Mouse (Mus musculus): ENCODE results near the gene Arrdc4. TPM values are rescaled to one million over a fixed set of nuclear protein-coding genes. Genes with fewer than 3 reads are reported as not detected.

Arrdc4 gene
- total RNA-seq (2018; cell fraction: chromatin; rRNA removed) = 10 to 100 TPM in 20 of 26 experiments, 1 to 10 TPM in 6; 7.0 to 36.5 (median 13.3) TPM
- 10 to 100 TPM; 12.0 to 31.5 (median 15.1) TPM for total RNA-seq (2018; cell fraction: cytosol; rRNA removed)
- 10 to 100 TPM in 25 of 26 experiments, 1 to 10 TPM in 1; 6.8 to 41.4 (median 18.3) TPM for total RNA-seq (2018; cell fraction: nucleus; rRNA removed)
- 4.3 to 16.4 TPM (median 6.7 TPM) in 3 replicates for polyA plus RNA-seq (2018)

DNA sequence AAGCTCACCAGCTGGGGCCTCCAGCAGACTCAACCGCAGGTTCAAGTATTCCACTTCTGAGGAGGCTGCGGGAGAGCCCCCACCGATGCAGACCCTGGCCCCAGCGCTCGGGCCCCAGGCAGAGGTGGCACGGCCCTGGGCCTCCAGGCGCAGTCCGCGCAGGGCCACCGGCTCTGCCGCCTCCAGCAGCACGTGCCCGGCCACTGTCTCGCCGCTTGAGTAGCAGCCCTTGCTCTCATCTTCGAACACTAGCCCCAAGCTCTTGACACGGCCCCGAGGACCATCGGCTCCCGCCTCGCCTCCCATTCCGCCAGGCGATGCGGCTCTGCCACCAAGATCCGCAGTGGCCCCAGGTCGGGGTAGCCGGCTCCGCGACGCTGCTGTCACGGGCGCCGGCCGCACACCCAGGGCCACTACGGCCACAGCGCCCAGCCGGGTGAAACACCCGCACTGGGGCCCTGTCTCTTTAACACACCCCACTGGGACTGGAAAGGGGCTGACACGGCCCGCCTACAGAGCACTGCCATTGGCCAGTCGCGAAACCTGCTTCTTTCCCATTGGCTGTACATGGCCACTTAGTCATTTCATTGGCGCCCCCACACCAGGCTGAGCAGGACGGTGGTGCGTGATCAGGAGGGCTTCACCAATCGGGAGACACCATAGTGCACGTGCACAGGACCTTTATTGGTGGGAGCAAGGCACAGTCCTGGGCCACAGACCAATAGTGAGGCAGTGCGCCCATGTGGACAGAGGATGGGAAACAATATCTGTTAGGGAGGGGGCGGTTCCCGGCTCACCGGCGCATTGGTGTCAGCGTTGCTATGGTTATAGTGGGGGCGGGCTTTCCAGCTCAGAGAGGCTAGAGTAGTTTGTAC lies at the start of gene Arrdc4:
Gene Arrdc4 (minus strand): TSS at position 481 of the 875 bp plus-strand sequence.
- WGBS (ENCODE audit: missing documents) = 1% methylated on average over 51 of the region's 54 CpGs
- 0 out of 2 replicates have a peak, but pooled peaks cover 9% of the 10 kb centered on the region for H3K36me3 ChIP-seq (ENCODE audit: inconsistent target)
- peak within 1 kb of the TSS; percentile 47 for H3K4me3 ChIP-seq (ENCODE audit: inconsistent target)
- no peak within 1 kb of the TSS for H3K27ac ChIP-seq
- peaks cover 24% of the 10 kb centered on the region; the same call in 1 of the 2 replicates for H3K79me2 ChIP-seq (ENCODE audit: inconsistent target)

DNA sequence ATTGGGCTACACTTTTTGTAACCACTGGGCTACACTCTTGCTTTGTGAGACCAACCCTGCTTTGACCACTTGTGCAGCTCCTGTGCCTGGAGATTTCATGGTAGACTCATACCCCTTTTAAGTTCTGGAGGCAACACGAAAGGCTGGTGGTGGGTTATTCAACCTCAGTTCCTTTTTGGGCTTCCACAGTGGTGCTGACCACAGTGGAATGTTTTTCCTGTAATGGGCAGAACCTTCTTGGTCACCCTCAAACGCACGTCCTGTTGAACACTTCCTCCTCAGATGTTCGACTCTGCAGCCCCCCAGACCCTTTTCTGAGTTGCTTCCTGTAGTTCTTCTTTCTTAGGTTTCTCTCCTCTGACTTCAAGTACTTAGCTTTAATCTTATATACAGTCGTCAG lies 46.5 kb upstream of the Arrdc4 start:
- Histone ChIP-seq H3K4me3 (ENCODE audit: inconsistent target) (no peak overlapping the region), H3K79me2 (ENCODE audit: inconsistent target) (no peaks in the 10 kb centered on the region), H3K36me3 (ENCODE audit: inconsistent target) (no peaks in the 10 kb centered on the region), H3K27ac (no peak overlapping the region)
- WGBS (ENCODE audit: missing documents) = 7% methylated on average over 5 of the region's 5 CpGs

DNA sequence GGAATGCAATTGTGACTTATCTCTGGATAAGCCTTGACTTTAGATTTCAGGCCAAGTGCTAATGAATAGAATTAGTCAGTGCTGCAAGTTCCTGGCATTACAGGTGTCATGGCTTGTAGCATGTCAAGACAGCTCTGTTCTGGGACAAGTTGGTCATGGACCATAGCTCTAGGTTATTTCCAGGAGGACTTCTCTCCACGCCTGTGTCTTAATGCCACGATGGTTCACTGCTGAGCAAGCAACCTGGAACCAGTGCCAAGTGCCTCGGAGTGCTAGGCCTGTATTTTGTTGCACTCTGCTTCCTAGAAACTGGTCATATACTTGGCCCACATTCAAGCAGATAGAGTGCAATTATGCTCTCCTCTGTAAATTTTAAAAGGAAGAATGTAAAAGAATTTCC lies 39.7 kb upstream of the Arrdc4 start:
- WGBS (ENCODE audit: missing documents) = 67% methylated on average over 3 of the region's 3 CpGs
- Histone ChIP-seq H3K79me2 (ENCODE audit: inconsistent target) (no peaks in the 10 kb centered on the region), H3K36me3 (ENCODE audit: inconsistent target) (no peaks in the 10 kb centered on the region), H3K4me3 (ENCODE audit: inconsistent target) (no peak overlapping the region), H3K27ac (no peak overlapping the region)

DNA sequence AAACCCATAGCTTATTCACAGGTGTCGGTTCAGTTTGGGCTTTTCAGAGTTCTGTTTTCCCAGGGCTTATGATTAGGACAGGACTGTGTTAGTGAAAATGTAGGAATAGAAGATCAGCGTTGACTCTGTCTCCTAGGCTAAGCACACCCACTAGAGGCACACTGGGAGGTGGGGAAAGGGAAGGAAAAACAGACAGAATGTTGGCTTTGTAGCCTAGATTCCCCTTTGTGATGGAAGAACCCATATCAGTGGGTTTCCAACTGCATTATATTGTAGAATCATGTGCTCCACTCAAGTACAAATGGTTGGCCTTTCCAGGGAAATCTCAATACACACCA lies 22.7 kb upstream of the Arrdc4 start:
- H3K27ac ChIP-seq = no peak overlapping the region
- H3K4me3 ChIP-seq (ENCODE audit: inconsistent target) = no peak overlapping the region
- 93% methylated on average over 2 of the region's 2 CpGs for WGBS (ENCODE audit: missing documents)

DNA sequence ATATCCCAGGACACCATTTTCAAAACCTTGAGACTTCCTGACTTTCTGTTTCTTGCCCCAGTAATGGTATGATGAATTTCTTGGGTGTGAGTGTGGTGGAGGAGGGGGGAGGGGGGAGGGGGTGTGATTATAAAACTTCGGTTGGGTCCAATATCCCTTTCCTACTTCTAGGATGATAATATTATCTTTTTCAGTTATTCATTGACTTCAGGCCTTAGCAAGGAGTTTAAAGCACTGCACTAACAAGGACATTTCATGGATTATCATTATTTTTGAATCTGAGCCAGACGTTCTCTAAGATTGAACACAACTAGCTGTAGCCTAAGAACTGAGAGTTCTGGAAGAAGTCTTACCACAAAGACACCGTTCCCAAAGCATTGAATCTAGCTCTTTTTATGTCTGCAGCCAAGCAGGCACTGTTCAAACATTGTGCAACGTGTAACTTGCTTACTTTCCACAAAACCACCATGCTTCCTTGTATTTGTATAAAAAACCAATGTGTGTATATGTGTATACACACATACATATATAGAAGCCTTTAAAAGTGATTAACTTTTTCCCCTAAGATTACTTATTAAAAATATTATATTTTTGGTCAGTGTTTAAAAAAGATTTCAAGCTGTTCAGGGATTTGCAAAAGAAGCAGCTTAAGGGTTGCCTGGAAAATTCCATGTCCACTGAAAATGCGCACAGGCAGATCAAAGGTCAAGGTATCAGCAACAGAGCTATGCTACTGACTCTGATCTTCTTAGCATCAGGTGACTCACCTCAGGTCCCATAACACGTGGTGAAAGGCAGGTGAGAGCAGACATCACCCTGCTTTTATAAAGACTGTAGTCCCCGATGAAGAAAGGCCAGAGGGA lies 22.1 kb upstream of the Arrdc4 start:
- 70% methylated on average over 7 of the region's 7 CpGs for WGBS (ENCODE audit: missing documents)

More for the DNA sequence above, 22.7 kb upstream of the Arrdc4 start:
- Histone ChIP-seq H3K36me3 (ENCODE audit: inconsistent target) (no peaks in the 10 kb centered on the region), H3K79me2 (ENCODE audit: inconsistent target) (no peaks in the 10 kb centered on the region)

DNA sequence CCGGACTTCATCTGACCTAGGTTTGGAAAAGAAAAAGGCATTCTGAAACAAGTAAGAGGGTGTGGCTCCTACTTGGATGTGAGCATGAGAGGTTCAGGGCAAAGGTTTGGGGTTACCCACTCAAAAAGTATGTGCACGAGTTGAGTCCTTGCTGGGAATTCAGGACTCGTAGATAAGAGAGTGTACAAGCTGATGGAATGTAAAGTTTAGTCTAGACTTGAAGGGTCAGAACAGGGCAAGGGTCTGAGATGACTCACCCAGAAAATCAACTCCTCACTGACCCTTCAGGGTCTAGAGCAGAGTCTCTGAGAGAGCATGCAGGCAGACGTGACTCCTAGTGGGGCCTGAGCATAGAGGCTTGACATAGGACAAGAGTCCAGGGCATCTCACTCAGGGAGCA lies 16.9 kb upstream of the Arrdc4 start:
- Histone ChIP-seq H3K36me3 (ENCODE audit: inconsistent target) (no peaks in the 10 kb centered on the region), H3K4me3 (ENCODE audit: inconsistent target) (no peak overlapping the region), H3K79me2 (ENCODE audit: inconsistent target) (no peaks in the 10 kb centered on the region), H3K27ac (no peak overlapping the region)
- 99% methylated on average over 4 of the region's 4 CpGs for WGBS (ENCODE audit: missing documents)

More for the DNA sequence above, 22.1 kb upstream of the Arrdc4 start:
- no peaks in the 10 kb centered on the region for H3K36me3 ChIP-seq (ENCODE audit: inconsistent target)
- no peak overlapping the region for H3K4me3 ChIP-seq (ENCODE audit: inconsistent target)
- H3K79me2 ChIP-seq (ENCODE audit: inconsistent target) = no peaks in the 10 kb centered on the region
- no peak overlapping the region for H3K27ac ChIP-seq

DNA sequence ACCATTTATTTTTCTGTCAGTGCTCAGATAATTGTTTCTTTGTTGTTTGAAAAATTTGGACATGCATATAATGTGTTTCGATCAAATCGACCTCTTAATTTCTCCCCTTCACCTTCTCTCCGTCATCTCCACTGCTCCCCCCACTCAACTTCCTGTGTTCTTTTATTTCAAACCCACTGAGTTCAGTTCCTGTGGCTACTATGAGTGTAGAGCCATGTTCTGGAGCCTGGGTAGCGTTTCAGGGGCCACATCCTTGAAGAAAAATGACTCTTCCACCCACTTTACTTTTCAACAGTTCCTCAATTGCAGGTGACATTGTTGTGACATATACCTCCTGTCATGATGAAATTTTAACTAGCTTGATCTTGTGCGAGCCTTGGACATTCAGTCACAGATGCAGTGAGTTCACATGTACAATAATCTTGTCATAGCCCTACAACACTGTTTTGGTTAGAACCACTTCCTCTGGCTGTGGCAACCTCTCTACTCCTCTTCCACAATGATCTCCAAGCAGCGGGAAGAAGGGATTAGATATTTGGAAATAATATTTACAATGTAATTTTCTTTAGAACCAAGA lies 10.2 kb upstream of the Arrdc4 start:
- Histone ChIP-seq H3K27ac (no peak overlapping the region), H3K4me3 (ENCODE audit: inconsistent target) (no peak overlapping the region), H3K79me2 (ENCODE audit: inconsistent target) (no peaks in the 10 kb centered on the region), H3K36me3 (ENCODE audit: inconsistent target) (no peaks in the 10 kb centered on the region)
- 48% methylated on average over 6 of the region's 6 CpGs for WGBS (ENCODE audit: missing documents)

DNA sequence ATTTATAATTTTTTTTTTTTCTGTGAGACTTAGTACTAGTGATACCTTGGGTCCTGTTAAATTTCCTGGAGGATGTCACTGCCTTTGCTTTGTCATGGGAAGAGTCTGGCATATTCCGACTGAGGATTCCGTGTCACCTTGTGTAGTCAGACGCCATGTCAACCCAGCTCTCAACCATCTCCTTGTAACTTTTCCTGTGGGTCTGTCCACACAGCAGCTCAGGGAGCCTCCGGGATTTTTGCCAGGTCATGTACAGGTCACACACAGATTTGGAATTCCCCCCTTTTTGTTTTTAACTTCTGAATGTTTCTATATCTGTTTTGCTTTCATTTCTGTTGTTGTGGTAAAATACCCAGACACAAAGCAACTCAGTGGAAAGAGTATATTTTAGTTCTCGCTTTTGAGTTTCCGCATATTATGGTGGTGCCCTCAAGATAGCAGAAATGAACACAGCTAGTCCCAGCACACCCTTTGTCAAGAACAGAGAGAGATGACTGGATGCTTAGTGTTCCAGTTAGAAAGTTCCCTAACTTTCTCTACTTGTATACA lies 7.7 kb upstream of the Arrdc4 start:
- Histone ChIP-seq H3K79me2 (ENCODE audit: inconsistent target) (no peaks in the 10 kb centered on the region), H3K27ac (no peak overlapping the region), H3K36me3 (ENCODE audit: inconsistent target) (no peaks in the 10 kb centered on the region), H3K4me3 (ENCODE audit: inconsistent target) (no peak overlapping the region)
- 82% methylated on average over 6 of the region's 6 CpGs for WGBS (ENCODE audit: missing documents)

DNA sequence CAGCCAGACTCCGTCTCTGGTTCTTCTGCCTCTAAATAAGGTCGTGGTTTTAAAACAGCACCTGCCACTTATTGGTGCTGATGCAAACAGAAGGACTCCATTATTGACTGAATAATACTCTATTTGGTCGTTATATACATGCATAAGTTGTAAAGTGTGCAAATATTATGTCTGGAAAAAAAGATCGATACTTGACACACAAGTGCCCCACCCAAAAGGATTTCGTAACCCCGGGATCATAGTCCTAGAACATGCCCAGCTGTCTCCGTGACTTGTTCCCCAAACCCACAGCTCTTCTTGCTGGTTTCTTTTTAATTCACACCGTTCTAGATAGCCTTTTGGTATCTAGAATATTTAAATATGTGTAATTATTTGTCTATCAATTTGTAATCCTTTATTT lies 878 bp upstream of the Arrdc4 start:
- Histone ChIP-seq H3K4me3 (ENCODE audit: inconsistent target) (peak overlapping the region; percentile 2; the same call in 1 of the 2 replicates), H3K79me2 (ENCODE audit: inconsistent target) (peaks cover 24% of the 10 kb centered on the region; the same call in 1 of the 2 replicates), H3K36me3 (ENCODE audit: inconsistent target) (0 out of 2 replicates have a peak, but pooled peaks cover under 1% of the 10 kb centered on the region), H3K27ac (no peak overlapping the region)
- 48% methylated on average over 8 of the region's 8 CpGs for WGBS (ENCODE audit: missing documents)

DNA sequence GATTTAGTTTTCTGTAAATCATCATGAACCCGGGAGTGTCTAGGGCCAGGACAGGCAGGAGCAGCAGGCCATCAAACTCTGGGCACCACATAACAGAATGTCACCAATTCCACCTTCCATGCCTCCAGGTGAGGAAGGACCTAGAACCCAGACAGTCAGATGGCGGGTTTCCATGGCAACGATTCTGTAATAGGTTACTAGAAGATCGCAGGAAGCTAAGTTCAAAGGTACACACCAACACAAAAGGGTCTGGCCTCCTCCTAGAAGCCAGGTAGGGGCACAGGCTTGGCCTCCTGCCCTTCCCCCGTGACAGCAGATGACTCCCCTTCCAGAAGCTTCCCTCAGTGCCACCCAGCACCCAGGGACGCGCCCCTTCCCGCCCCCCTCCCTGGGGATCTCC lies 680 bp downstream of the Arrdc4 start:
- Histone ChIP-seq H3K4me3 (ENCODE audit: inconsistent target) (peak overlapping the region; percentile 47), H3K27ac (no peak overlapping the region), H3K36me3 (ENCODE audit: inconsistent target) (peaks cover 14% of the 10 kb centered on the region), H3K79me2 (ENCODE audit: inconsistent target) (peaks cover 24% of the 10 kb centered on the region; the same call in 1 of the 2 replicates)
- WGBS (ENCODE audit: missing documents) = 5% methylated on average over 8 of the region's 8 CpGs

DNA sequence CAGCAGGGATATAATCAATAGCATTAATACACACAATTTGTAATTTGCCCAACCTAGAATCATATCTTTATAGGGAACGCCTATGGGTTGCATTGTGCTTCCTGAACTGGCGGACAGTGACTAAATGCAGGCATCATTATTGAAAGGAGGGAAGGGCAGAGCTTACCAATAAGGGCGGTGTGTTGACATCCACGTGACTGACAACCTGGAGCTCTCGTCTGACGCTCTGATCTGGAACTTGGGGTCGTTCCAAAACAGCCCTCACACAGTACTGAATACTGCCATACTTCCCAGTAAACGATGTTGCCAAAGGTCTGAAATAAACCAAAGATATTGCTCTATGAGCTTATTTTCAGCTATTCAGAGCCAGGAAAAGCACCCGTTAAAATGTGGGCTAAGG lies 4.4 kb downstream of the Arrdc4 start:
- WGBS (ENCODE audit: missing documents) = 81% methylated on average over 9 of the region's 9 CpGs
- peaks cover 24% of the 10 kb centered on the region; the same call in 1 of the 2 replicates for H3K79me2 ChIP-seq (ENCODE audit: inconsistent target)
- H3K36me3 ChIP-seq (ENCODE audit: inconsistent target) = peaks cover 42% of the 10 kb centered on the region
- no peak overlapping the region for H3K4me3 ChIP-seq (ENCODE audit: inconsistent target)
- H3K27ac ChIP-seq = no peak overlapping the region

DNA sequence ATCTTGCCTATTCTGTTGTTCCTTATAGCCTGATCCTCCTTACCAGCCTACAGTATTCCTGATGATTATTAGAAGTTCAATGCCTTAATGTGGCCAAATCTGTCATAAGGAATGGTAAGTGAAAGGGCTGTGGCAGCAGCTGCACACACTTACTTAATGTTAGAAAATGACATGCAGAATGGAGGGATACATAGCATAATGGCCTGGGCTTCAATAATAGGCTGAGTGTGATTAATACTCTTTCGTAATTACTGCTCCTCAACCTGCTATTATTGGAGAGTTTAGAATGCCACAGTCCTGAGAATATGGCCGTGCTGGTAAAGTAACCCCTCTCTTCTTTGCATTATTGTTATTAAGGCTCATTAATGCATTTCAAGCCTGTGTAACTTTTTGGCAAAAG lies 4.8 kb downstream of the Arrdc4 start:
- WGBS (ENCODE audit: missing documents) = 96% methylated on average over 2 of the region's 2 CpGs

DNA sequence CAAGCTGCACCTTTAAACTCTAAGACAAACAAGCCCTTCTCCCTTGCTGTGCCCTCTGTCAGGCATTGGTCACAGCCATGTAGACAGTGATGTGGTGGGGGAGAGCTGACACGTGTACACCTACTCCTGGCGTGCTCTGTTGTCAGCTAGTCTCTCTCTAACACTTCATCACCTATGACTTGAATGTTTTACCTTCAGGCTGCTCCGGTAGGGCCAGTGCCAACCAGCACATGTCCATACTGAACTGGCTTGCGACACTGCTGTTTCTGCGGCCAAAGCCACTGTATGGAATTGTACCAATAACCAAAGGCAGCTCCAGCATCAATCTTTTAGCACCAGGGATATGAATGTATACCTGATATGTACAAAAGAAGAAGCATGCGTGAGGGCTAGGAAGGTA lies 8.3 kb downstream of the Arrdc4 start:
- Histone ChIP-seq H3K4me3 (ENCODE audit: inconsistent target) (no peak overlapping the region), H3K27ac (no peak overlapping the region), H3K79me2 (ENCODE audit: inconsistent target) (peaks cover 3% of the 10 kb centered on the region; the same call in 1 of the 2 replicates), H3K36me3 (ENCODE audit: inconsistent target) (peaks cover 42% of the 10 kb centered on the region)
- WGBS (ENCODE audit: missing documents) = 93% methylated on average over 6 of the region's 6 CpGs

More for the DNA sequence above, 4.8 kb downstream of the Arrdc4 start:
- peaks cover 24% of the 10 kb centered on the region; the same call in 1 of the 2 replicates for H3K79me2 ChIP-seq (ENCODE audit: inconsistent target)
- H3K36me3 ChIP-seq (ENCODE audit: inconsistent target) = peaks cover 42% of the 10 kb centered on the region
- H3K4me3 ChIP-seq (ENCODE audit: inconsistent target) = no peak overlapping the region
- no peak overlapping the region for H3K27ac ChIP-seq
